Mouse (Mus musculus) embryonic facial prominence, embryonic 14.5 days (tissue): ENCODE data around the gene Ttc23l. TPM values are rescaled to one million over a fixed set of nuclear protein-coding genes. Genes with fewer than 3 reads are reported as not detected.

Experiments used
- polyA plus RNA-seq: library from polyadenylated mRNA; unstranded; fragments of >200 nt; fragmentation: Nextera tagmentation; extraction: Ambion mirVana; gene quantifications from 2 replicates; pipeline ENCODE4 v1.2.1, GENCODE M21; 2014

The Ttc23l gene
- polyA plus RNA-seq, 1 experiment from 2014 or later, result 0.08 TPM

Other genes starting within 250 kb of the Ttc23l start
- not detected in 2 replicates for gene Gm21973, start 233.3 kb downstream of the Ttc23l start, polyA plus RNA-seq
- gene Agxt2, start 200.1 kb downstream of the Ttc23l start, polyA plus RNA-seq, result not detected in 2 replicates
- gene Dnajc21, start 88.2 kb downstream of the Ttc23l start, polyA plus RNA-seq, result 13.6 and 15.9 TPM in 2 replicates
- gene Brix1, start 72.7 kb downstream of the Ttc23l start, polyA plus RNA-seq, result 101 and 110 TPM in 2 replicates
- 10.1 and 10.7 TPM in 2 replicates for gene Rad1, start 72.7 kb downstream of the Ttc23l start, polyA plus RNA-seq
- 52.4 and 53.4 TPM in 2 replicates for gene Rai14, start 156.0 kb upstream of the Ttc23l start, polyA plus RNA-seq